Mouse (Mus musculus) thymus, adult 2 months (tissue): ENCODE results near the gene Tec. TPM values are rescaled to one million over a fixed set of nuclear protein-coding genes. Genes with fewer than 3 reads are reported as not detected.

Experiments used
- DNase-seq: peaks from one replicate; pipeline ENCODE4 v3.0.0; 2021
- H3K27ac ChIP-seq: fragments of 200-500 bp; 2 replicates; pipeline ENCODE4 v1.5.1; 2012; ENCODE audit warnings: low read length, control low read depth; ENCODE audit not compliant: control insufficient read depth, insufficient read depth
- H3K27me3 ChIP-seq: fragments of 200-500 bp; 2 replicates; pipeline ENCODE4 v1.6.1; 2012; ENCODE audit warnings: mild to moderate bottlenecking, low read length, moderate library complexity, mixed read lengths; ENCODE audit not compliant: control insufficient read depth, insufficient read depth
- H3K36me3 ChIP-seq: fragments of 200-500 bp; 2 replicates; pipeline ENCODE4 v1.6.1; 2012; ENCODE audit warnings: mild to moderate bottlenecking, low read length, moderate library complexity; ENCODE audit not compliant: control insufficient read depth, insufficient read depth
- H3K4me1 ChIP-seq: fragments of 200-500 bp; replicated peaks from 2 replicates; pipeline ENCODE4 v1.6.1; 2012; ENCODE audit warnings: low read length; ENCODE audit not compliant: control insufficient read depth, insufficient read depth
- H3K4me3 ChIP-seq: fragments of 200-500 bp; 2 replicates; pipeline ENCODE4 v1.5.1; 2012; ENCODE audit warnings: mild to moderate bottlenecking, low read length, control low read depth, moderate library complexity; ENCODE audit not compliant: control insufficient read depth, insufficient read depth
- CTCF ChIP-seq: fragments of 200-500 bp; IDR thresholded peaks from 2 replicates; pipeline ENCODE4 v1.5.1; 2012; ENCODE audit warnings: mild to moderate bottlenecking, control low read depth, low read length, moderate library complexity, borderline replicate concordance; ENCODE audit not compliant: control insufficient read depth, poor library complexity, insufficient read depth; ENCODE audit errors: extremely low read depth
- POLR2A ChIP-seq: fragments of 200-500 bp; IDR thresholded peaks from 2 replicates; pipeline ENCODE4 v1.6.1; 2012; ENCODE audit warnings: mild to moderate bottlenecking, low read length, control low read depth, moderate library complexity; ENCODE audit not compliant: control insufficient read depth, poor library complexity, insufficient read depth; ENCODE audit errors: extremely low read depth
- WGBS: fragments of 180-500 bp; shearing (Covaris S2); methylation state at CpG from one replicate; pipeline ENCODE4 v1.1.7; 2018; 5-methylcytosine and 5-hydroxymethylcytosine counted together
- polyA plus RNA-seq: library from polyadenylated mRNA; depleted of rRNA; stranded (reverse); fragments of >200 nt; gene quantifications from 2 replicates; pipeline ENCODE4 v1.2.3, GENCODE M21; 2012

Gene Tec
- polyA plus RNA-seq, 1 experiment = 18.3 TPM

DNA sequence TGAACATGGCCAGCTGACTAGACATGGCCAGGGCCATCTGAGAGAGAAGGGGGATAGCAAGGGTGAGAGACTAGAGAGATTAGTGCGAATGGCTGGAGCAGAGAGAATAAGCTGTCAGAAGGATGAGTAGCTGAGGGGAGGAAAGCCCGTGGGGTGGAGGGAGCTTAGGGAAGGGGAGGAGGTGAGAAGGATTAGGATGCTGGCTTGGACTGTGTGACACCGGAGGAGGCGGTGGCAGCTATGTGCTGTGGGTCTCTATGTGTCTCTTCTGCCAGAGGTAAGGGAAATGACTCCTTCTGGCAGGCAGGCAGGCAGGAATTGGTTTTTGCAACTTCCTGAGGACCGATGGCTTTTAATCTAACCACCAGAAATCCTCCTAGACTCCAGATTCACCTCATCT is 11.5 kb upstream of the Tec start:
- DNase-seq = no peak
- Histone ChIP-seq H3K36me3 (no peaks in the 10 kb centered on the region), H3K4me1 (no peaks in the 10 kb centered on the region), H3K4me3 (no peak overlapping the region), H3K27ac (no peak overlapping the region), H3K27me3 (no peaks in the 10 kb centered on the region)
- no peak for TF ChIP-seq POLR2A
- no peak for TF ChIP-seq CTCF
- WGBS = 42% methylated on average over 5 of the region's 5 CpGs

DNA sequence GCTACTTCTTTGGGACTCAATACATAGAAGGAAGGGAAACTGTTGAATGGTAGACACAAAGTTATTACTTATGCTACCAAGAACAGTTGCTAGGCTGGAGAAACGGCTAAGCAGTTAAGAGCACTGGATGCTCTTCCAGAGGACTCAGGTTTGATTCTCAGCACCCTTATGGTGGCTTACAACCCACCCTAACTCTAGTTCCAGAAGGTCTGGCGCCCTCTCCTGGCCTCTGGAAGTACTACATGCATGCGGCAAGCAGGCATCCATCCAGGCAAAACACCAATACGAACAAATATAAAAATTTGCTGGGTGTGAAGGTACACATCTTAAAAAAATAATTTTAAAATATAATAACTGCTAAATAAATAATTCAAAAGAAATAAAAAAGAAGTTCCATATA is 2.8 kb upstream of the Tec start:
- TF ChIP-seq POLR2A (no peak), CTCF (no peak)
- no peak overlapping the region for H3K4me3 ChIP-seq
- no peak for DNase-seq
- H3K4me1 ChIP-seq = peaks cover 5% of the 10 kb centered on the region; the same call in 1 of the 2 replicates
- no peaks in the 10 kb centered on the region for H3K27me3 ChIP-seq
- no peaks in the 10 kb centered on the region for H3K36me3 ChIP-seq
- WGBS = 90% methylated on average over 4 of the region's 4 CpGs
- no peak overlapping the region for H3K27ac ChIP-seq

- Histone ChIP-seq H3K4me3 (no peak overlapping the region), H3K4me1 (peaks cover 5% of the 10 kb centered on the region; the same call in 1 of the 2 replicates), H3K36me3 (no peaks in the 10 kb centered on the region), H3K27ac (no peak overlapping the region), H3K27me3 (no peaks in the 10 kb centered on the region)
- 80% methylated on average over 14 of the region's 14 CpGs for WGBS
- DNase-seq = no peak
- TF ChIP-seq CTCF = no peak
- no peak for TF ChIP-seq POLR2A
Measured at GRCm38 (mm10) chr5:72869779-72870608, 1.7 kb upstream of the Tec start.

DNA sequence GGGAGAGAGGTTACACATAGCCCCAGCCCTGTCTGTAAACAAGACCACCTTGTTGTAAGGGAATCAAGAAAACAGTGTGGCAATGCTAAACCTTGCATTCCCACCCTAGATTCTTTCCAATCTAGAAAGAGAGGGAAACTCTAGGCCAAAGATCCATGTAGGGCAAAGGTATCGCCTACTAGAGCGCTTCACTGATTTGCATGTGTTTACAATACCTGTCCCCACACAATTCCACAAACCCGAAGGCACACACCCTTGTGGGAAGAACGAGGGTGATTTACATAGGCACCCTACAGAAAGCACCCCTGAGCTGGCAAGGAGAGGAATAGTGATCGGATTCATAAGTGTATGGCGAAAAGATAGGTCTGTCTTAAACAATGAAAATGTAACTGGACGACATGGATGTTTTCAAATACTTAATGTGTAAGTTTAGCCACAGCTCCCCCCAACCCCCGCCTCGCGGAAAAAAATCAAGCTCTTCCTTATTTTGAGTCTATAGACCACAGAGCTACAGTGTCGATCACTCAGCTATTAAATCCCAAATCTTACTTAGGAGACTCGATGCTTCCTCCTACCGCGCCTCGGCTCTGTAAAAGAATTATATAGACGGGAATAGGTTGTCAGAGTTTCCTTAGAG is 1.1 kb downstream of the Tec start:
- peaks cover 9% of the 10 kb centered on the region; the same call in 1 of the 2 replicates for H3K4me1 ChIP-seq
- TF ChIP-seq CTCF (no peak), POLR2A (no peak)
- H3K4me3 ChIP-seq = no peak overlapping the region
- H3K27ac ChIP-seq = no peak overlapping the region
- no peaks in the 10 kb centered on the region for H3K27me3 ChIP-seq
- no peaks in the 10 kb centered on the region for H3K36me3 ChIP-seq
- DNase-seq = peak; percentile 9
- WGBS = 24% methylated on average over 16 of the region's 16 CpGs

DNA sequence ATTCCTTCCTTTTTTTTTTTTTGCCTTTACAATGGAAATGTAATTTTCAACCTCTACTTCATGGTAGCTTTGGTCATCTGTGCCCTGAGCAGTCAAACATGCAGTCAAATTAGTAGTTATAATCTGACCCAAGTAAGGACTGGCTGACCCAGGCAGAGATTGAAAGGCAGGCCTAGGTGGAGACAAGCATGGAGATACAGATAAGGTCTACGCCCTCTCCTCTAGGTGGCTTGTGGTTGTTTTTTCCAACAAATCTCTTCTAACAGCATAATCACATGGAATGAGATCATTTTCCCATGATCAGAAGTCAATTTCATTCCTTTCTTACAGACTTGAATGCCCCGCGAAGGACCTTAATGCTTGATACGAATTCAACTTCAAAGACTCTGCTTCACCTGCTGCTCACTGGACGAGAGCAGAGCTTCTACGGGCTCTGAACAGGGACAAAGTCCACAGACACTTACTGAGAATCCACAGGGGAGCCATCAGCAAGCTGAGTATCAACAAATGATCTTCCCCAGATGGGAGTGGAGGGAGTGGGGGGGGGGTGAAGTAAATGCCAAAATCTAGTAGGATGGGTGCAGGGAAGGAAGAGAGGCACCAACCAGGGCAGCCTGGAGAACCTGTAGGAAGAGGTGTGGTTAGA is 1.9 kb downstream of the Tec start:
- peaks cover 9% of the 10 kb centered on the region; the same call in 1 of the 2 replicates for H3K4me1 ChIP-seq
- WGBS = 83% methylated on average over 6 of the region's 6 CpGs
- TF ChIP-seq CTCF (no peak), POLR2A (no peak)
- H3K4me3 ChIP-seq = no peak overlapping the region
- no peak for DNase-seq
- no peak overlapping the region for H3K27ac ChIP-seq
- H3K27me3 ChIP-seq = no peaks in the 10 kb centered on the region
- H3K36me3 ChIP-seq = no peaks in the 10 kb centered on the region

GRCm38 (mm10) chr5:72864654-72865178 is 3.6 kb downstream of the Tec start:
- WGBS = 83% methylated on average over 3 of the region's 3 CpGs
- H3K36me3 ChIP-seq = no peaks in the 10 kb centered on the region
- DNase-seq = no peak
- no peak overlapping the region for H3K27ac ChIP-seq
- TF ChIP-seq POLR2A = no peak
- TF ChIP-seq CTCF = no peak
- no peaks in the 10 kb centered on the region for H3K27me3 ChIP-seq
- H3K4me3 ChIP-seq = no peak overlapping the region
- peaks cover 9% of the 10 kb centered on the region; the same call in 1 of the 2 replicates for H3K4me1 ChIP-seq
